Mouse (Mus musculus) activated CD4-positive, CD25-positive, alpha-beta regulatory T cell, adult 4 months (primary cell): ENCODE measurements around the gene A730009L09Rik. TPM values are rescaled to one million over a fixed set of nuclear protein-coding genes. Genes with fewer than 3 reads are reported as not detected.

Experiments used
- ATAC-seq: one replicate; pipeline ENCODE4 v1.8.0; 2017
- polyA plus RNA-seq, 2 experiments: library from polyadenylated mRNA; unstranded; fragments of 100-300 nt; shearing (Covaris generic); gene quantifications; one replicate each; pipeline ENCODE4 v1.2.1; 2017

A730009L09Rik gene
- polyA plus RNA-seq, 2 experiments from 2014 or later, result not detected

DNA sequence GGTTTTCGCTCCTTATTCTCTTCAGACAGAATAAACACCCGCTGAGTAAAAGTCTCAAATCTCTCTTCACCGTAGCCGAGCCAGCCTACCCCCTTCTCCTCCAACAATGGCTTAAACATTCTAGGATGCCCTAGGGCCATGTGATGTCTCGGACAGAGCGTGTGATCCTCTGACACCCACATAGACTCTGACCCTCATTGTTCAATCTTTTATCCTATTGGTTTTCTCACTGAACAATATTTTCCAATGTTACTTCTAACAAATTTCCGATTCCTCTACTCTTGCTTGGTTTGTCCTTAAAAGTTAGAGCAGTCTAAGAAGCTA, 45.3 kb downstream of the A730009L09Rik start:
- no peak for ATAC-seq

Other genes with a start within 250 kb of the A730009L09Rik start
- 10 to 100 TPM; 22.8 to 25.8 TPM for gene Mrpl39, start 220.6 kb downstream of the A730009L09Rik start, polyA plus RNA-seq